Mouse (Mus musculus) CD4-positive, CD25-positive, alpha-beta regulatory T cell, adult 4 months (primary cell): Measurements from ENCODE around the gene Cfap100. TPM values are rescaled to one million over a fixed set of nuclear protein-coding genes. Genes with fewer than 3 reads are reported as not detected.
A peak's percentile ranks its signal among the peaks of the same experiment; 100 is the strongest.

Experiments
- ATAC-seq: one replicate; pipeline ENCODE4 v1.8.0; 2017
- polyA plus RNA-seq, 2 experiments: library from polyadenylated mRNA; unstranded; fragments of 100-300 nt; shearing (Covaris generic); gene quantifications; one replicate each; pipeline ENCODE4 v1.2.1; 2017

Gene Cfap100
- polyA plus RNA-seq, 2 experiments from 2014 or later = not detected

DNA sequence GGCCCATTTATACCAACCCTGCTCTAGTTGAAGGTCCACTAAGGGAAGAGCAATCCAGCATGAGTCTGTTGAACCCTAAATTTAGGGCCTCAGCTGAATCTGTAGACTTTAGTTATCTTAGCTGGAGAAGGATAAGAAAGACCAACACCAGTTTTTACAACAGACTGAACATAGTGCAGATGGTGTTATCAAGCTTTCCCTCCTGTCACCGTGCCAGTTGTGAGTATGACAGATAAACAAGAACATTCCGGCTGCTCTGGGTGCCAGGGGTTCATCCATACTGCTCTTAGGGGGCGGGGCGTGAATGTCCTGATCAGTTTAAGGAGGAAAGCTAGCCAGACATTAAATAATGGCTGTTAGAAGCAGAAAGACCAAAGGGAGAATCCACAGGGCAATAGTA is 54.0 kb downstream of the Cfap100 start:
- ATAC-seq = no peak

DNA sequence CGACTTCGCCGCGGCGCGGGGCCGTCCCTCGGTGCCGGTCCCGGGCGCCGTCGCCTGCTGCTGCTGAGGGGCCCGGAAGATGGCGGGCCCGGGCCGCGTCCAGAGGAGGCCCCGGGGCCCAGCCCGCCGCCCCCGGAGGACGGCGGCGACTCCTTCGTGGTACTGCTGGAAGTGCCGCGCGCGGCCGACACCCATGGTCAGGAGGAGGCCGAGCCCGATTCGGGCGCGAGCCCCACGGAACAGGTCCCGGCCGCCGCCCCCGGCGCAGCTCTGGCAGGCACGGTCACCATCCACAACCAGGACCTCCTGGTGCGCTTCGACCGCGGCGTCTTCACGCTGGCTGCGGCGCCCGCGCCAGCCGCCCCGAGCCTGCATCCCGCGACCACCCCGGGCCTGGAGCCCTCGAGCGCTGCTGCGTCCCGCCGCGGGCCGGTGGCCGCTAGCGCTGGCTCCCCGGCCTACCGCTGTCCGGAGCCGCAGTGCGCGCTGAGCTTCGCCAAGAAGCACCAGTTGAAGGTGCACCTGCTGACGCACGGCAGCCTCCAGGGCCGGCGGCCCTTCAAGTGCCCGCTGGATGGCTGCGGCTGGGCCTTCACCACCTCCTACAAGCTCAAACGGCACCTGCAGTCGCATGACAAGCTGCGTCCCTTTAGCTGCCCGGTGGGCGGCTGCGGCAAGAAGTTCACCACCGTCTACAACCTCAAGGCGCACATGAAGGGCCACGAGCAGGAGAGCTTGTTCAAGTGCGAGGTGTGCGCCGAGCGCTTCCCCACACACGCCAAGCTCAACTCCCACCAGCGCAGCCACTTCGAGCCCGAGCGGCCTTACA is 58.7 kb downstream of the Cfap100 start:
- ATAC-seq = peak; percentile 65

GRCm38 (mm10) chr6:90368976-90369724 is 59.4 kb downstream of the Cfap100 start, which contains the start of gene Zxdc:
TSS of gene Zxdc (plus strand) at chr6:90369492.
- peak; percentile 92 for ATAC-seq

DNA sequence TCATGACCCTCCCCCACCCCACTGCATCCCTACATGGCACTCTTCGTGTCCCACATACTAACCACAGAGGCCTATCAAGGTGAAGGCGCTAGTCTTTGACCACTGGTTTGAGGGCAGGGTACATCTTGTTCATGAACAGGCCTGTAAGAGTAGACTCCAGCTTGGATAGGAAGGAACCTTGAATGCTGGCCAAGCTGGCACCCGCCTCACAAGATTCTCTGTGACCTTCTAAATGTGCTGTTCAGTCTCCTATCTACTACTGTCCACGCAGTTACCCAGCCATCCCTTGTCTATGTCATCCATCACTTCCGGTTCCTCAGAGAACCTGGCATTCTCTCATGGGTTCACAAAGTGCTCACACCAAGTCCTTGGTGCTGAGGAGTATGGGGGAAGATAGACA is 65.3 kb downstream of the Cfap100 start:
- ATAC-seq = no peak

GRCm38 (mm10) chr6:90360922-90361614 is 67.5 kb downstream of the Cfap100 start:
- ATAC-seq = no peak

- ATAC-seq = no peak
Measured at GRCm38 (mm10) chr6:90360024-90360781, 68.4 kb downstream of the Cfap100 start.

- ATAC-seq = no peak
Measured at GRCm38 (mm10) chr6:90359445-90359844, 69.2 kb downstream of the Cfap100 start.

DNA sequence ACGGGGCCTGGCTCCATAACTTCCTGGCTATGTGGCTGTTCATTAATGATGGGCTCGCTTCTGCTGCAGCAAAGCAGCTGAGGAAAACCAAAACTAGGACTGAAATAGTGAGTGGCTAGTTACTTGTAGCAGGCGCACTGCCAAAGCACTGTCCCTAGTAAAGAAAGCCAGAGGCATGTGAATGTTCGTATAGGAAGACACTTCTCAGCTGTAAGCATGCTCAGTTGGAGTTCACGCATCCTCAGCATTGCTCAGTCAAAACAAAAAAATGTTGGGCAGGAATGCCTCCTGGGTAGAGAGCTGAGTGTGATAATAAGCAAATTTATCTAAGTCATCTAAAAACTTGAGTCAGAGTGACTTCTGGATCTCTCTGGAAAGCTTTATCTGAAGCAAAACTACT is 70.5 kb downstream of the Cfap100 start:
- ATAC-seq = no peak

Other genes with a start within 250 kb of the Cfap100 start
- gene V1ra8, start 226.0 kb downstream of the Cfap100 start, polyA plus RNA-seq = not detected
- gene Vmn1r53, start 204.4 kb downstream of the Cfap100 start, polyA plus RNA-seq = not detected
- not detected for gene Vmn1r54, start 182.5 kb downstream of the Cfap100 start, polyA plus RNA-seq
- gene BC048671, start 127.6 kb downstream of the Cfap100 start, polyA plus RNA-seq = not detected
- gene Chst13, start 103.6 kb downstream of the Cfap100 start, polyA plus RNA-seq = not detected
- gene Uroc1, start 95.5 kb downstream of the Cfap100 start, polyA plus RNA-seq = not detected
- gene Zxdc, start 59.3 kb downstream of the Cfap100 start, polyA plus RNA-seq = 1 to 10 TPM; 5.9 to 6.8 TPM
- gene Klf15, start 33.8 kb upstream of the Cfap100 start, polyA plus RNA-seq = not detected
- gene Aldh1l1, start 57.6 kb upstream of the Cfap100 start, polyA plus RNA-seq = 1 to 10 TPM; 1.4 to 5.1 TPM
- 10 to 100 TPM in 1 of 2 experiments, 1 to 10 TPM in 1; 8.2 to 11.8 TPM for gene Slc41a3, start 175.9 kb upstream of the Cfap100 start, polyA plus RNA-seq